Mouse (Mus musculus) cortical plate, adult 2 months (tissue): ENCODE data around the gene Inpp5f.

ENCODE experiments used
- CTCF ChIP-seq: fragments of 200-500 bp; IDR thresholded peaks from 2 replicates; pipeline ENCODE4 v1.5.1; 2011; ENCODE audit warnings: mild to moderate bottlenecking, control low read depth, low read length; ENCODE audit not compliant: insufficient read depth; ENCODE audit errors: extremely low read depth
- POLR2A ChIP-seq: fragments of 200-500 bp; IDR thresholded peaks from 2 replicates; pipeline ENCODE4 v1.6.1; 2011; ENCODE audit warnings: mild to moderate bottlenecking, low read length, control low read depth; ENCODE audit not compliant: insufficient read depth; ENCODE audit errors: extremely low read depth

- no peak for TF ChIP-seq POLR2A
- TF ChIP-seq CTCF = no peak
These were observed 44.8 kb upstream of the Inpp5f start for GRCm38 (mm10) chr7:128566311-128566710.
